Mouse (Mus musculus): Measurements from ENCODE around the gene Rin2.

GRCm38 (mm10) chr2:145903983-145904616, 229.1 kb downstream of the Rin2 start:
- no peak for TF ChIP-seq CTCF (IDR thresholded peaks at IDR 0.05; ENCODE audit: borderline replicate concordance, extremely low read depth, insufficient read depth, insufficient read length)
- TF ChIP-seq POLR2A (IDR thresholded peaks at IDR 0.05; ENCODE audit: borderline replicate concordance, extremely low read depth, insufficient read depth, insufficient read length, poor library complexity, severe bottlenecking): no peak
